Mouse (Mus musculus) CD4-positive naive resting alpha-beta T cell, adult 76 days (primary cell): ENCODE data around the gene Aim2. TPM values are rescaled to one million over a fixed set of nuclear protein-coding genes. Genes with fewer than 3 reads are reported as not detected.

Source experiments
- total RNA-seq: library from RNA; stranded (reverse); gene quantifications from one replicate; pipeline ENCODE4 v1.2.4, GENCODE M21; 2023

Aim2 gene
- 41.7 TPM for total RNA-seq

GRCm38 (mm10) chr1:173350372-173350957 lies at the start of gene Aim2:
Aim2 (plus strand) TSS chr1:173350879.

GRCm38 (mm10) chr1:173333312-173334253 lies 17.1 kb upstream of the Aim2 start, which contains the start of gene Ackr1:
Ackr1 (minus strand) TSS chr1:173333750.

GRCm38 (mm10) chr1:173367356-173368046 lies 16.8 kb downstream of the Aim2 start, which contains the start of gene Cadm3:
Cadm3 (minus strand) TSS chr1:173367695.

GRCm38 (mm10) chr1:173490812-173491480 lies 140.3 kb downstream of the Aim2 start, which contains the start of gene Ifi206:
Ifi206 (minus strand) TSS chr1:173491041.

Other genes starting within 250 kb of the Aim2 start
- gene Olfr1408, start 213.5 kb upstream of the Aim2 start, total RNA-seq, result not detected
- gene Olfr1406, start 160.2 kb upstream of the Aim2 start, total RNA-seq, result not detected
- not detected for gene Olfr218, start 153.1 kb upstream of the Aim2 start, total RNA-seq
- gene Olfr1404, start 138.5 kb upstream of the Aim2 start, total RNA-seq, result not detected
- gene Fcer1a, start 123.7 kb upstream of the Aim2 start, total RNA-seq, result not detected
- gene Olfr418, start 84.9 kb upstream of the Aim2 start, total RNA-seq, result not detected
- gene Mptx2, start 73.1 kb upstream of the Aim2 start, total RNA-seq, result not detected
- gene Ackr1, start 17.1 kb upstream of the Aim2 start, total RNA-seq, result not detected
- 0.26 TPM for gene Cadm3, start 16.8 kb downstream of the Aim2 start, total RNA-seq
- gene Ifi206, start 140.2 kb downstream of the Aim2 start, total RNA-seq, result 88.9 TPM
- gene Ifi214, start 185.1 kb downstream of the Aim2 start, total RNA-seq, result 23.0 TPM
- gene Ifi213, start 248.4 kb downstream of the Aim2 start, total RNA-seq, result 148 TPM